Mouse (Mus musculus): ENCODE measurements around the gene Rint1.

GRCm38 (mm10) chr5:23774186-23774585 lies 13.3 kb upstream of the Rint1 start:
- TF ChIP-seq EP300 (optimal IDR thresholded peaks at IDR 0.05) (no peak), CTCF (IDR thresholded peaks at IDR 0.05; ENCODE audit: low read depth) (no peak)

All from stomach, postnatal 0 days (tissue).